Comparison of ENCODE assay signal across 23 mouse cellular contexts in the genomic region with DNA sequence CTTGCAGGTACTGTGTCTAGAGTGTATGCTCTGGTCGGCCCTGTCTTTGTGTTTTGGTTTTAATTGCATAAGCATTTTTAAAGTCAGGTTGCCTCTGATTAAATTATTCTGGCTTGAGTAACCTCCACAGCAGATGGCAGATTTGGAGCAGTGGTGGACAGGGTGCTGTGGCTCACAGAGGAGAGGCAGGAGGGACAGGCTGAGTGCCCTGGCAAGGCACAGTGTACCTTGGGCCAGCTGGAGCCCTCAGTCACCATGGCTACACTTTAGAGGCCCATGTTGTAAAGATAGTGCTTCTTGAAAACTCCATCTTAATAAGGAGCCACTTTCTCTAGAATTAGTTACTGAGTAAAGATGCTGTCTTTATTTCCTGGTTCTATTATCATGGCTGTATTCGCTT. TPM values are rescaled to one million over a fixed set of nuclear protein-coding genes. Genes with fewer than 3 reads are reported as not detected.
DNase-seq lines count a peak whose midpoint lies in the region; ATAC-seq and TF ChIP-seq lines count a peak whose summit lies in the region.
"Had no signal": no experiment of that assay in that cellular context is flagged by ENCODE, and none has a peak within 500 bp of the region (broad histone marks: within the 10 kb centered on the region; RNA-seq: fewer than 3 reads in every experiment).

No protein-coding gene starts in this region.

- TF ChIP-seq CTCF in layer of hippocampus, adult 2 months (conservative IDR thresholded peaks at IDR 0.05), result no peak

- no peaks in the 10 kb centered on the region for H3K4me1 ChIP-seq in heart, embryonic 10.5 days

- peaks cover 8% of the 10 kb centered on the region for H3K36me3 ChIP-seq in heart, embryonic 10.5 days

- no peak for DNase-seq in cerebellum, postnatal 4 days (ENCODE audit: low spot score in 2 of 2)
- no peak for DNase-seq in layer of hippocampus, adult 2 months (ENCODE audit: low spot score in 2 of 2)
- DNase-seq in layer of hippocampus, adult 8-10 months (ENCODE audit: low spot score in 2 of 2), result no peak
- DNase-seq in cerebellum, adult 11-12 months, result peak; percentile 91
- peak; percentile 78 to 82 for DNase-seq in cerebellum, postnatal 25 days
- DNase-seq in heart, embryonic 10.5 days (ENCODE audit: low spot score), result no peak
- DNase-seq in kidney, postnatal 14 days, result no peak
- DNase-seq: gastrocnemius, postnatal 14 days; heart, postnatal 14 days; kidney, adult 9 months; kidney, postnatal 4 days; lung, adult 18-20 months; right cerebral cortex, adult 18-20 months; thymus, adult 18-20 months had no signal

- ATAC-seq in cerebellum, adult (ENCODE audit: insufficient number of reproducible peaks, low FRiP score, low TSS enrichment), result peak; percentile 96
- ATAC-seq: CD4-positive, CD25-positive, alpha-beta regulatory T cell, adult 4 months had no signal

- no peaks in the 10 kb centered on the region for H3K9me3 ChIP-seq in heart, embryonic 10.5 days
- H3K9me3 ChIP-seq: embryonic facial prominence, embryonic 10.5 days; neural tube, embryonic 13.5 days had no signal

- 76% methylated on average over 2 of the region's 2 CpGs for WGBS in heart, embryonic 10.5 days

- no peaks in the 10 kb centered on the region for H3K27me3 ChIP-seq in heart, embryonic 10.5 days (ENCODE audit: insufficient read depth, poor library complexity, severe bottlenecking)
- H3K27me3 ChIP-seq: neural tube, embryonic 13.5 days had no signal

- H3K27ac ChIP-seq in layer of hippocampus, adult 2 months, result peak overlapping the region; percentile 15; the same call in 1 of the 2 replicates
- H3K27ac ChIP-seq in heart, embryonic 10.5 days, result no peak overlapping the region
- H3K27ac ChIP-seq: embryonic facial prominence, embryonic 10.5 days; macrophage; neural tube, embryonic 13.5 days had no signal

- no peak overlapping the region for H3K4me3 ChIP-seq in layer of hippocampus, adult 2 months
- no peak overlapping the region for H3K4me3 ChIP-seq in heart, embryonic 10.5 days
- H3K4me3 ChIP-seq: embryonic facial prominence, embryonic 10.5 days; neural tube, embryonic 13.5 days had no signal

RNA-seq across cellular contexts. Expression of a gene that starts 11.4 kb away (rescaled TPM):
- total RNA-seq in layer of hippocampus, adult 2 months (2021), result under 1 TPM; 0.31 to 0.37 TPM
- under 1 TPM in 3 of 4 experiments, not detected in 1; 0.21 to 0.39 (median 0.38) TPM for total RNA-seq in layer of hippocampus, adult 8-10 months (2022)
- 0.24 and 0.25 TPM in 2 replicates for polyA plus RNA-seq in heart, embryonic 10.5 days (2016; fragmentation: Nextera tagmentation; extraction: Ambion mirVana)
- total RNA-seq: adrenal gland, postnatal 4 days; gastrocnemius, postnatal 14 days had no signal
- polyA plus RNA-seq: liver, adult 2 months; small intestine, adult 2 months had no signal

RNA-seq across cellular contexts. Expression of a gene that starts 38.5 kb away (rescaled TPM):
- total RNA-seq in layer of hippocampus, adult 2 months (2021), result 1 to 10 TPM; 1.0 TPM
- total RNA-seq in layer of hippocampus, adult 8-10 months (2022), result 1 to 10 TPM in 2 of 4 experiments, under 1 TPM in 2; 0.61 to 1.2 (median 1.0) TPM
- polyA plus RNA-seq in heart, embryonic 10.5 days (2016; fragmentation: Nextera tagmentation; extraction: Ambion mirVana), result 0.04 and 0.06 TPM in 2 replicates
- total RNA-seq: gastrocnemius, postnatal 14 days; heart, postnatal 14 days had no signal
- polyA plus RNA-seq: G1E; liver, adult 2 months; macrophage; small intestine, adult 2 months had no signal

RNA-seq across cellular contexts. Expression of a gene that starts 58.2 kb away (rescaled TPM):
- total RNA-seq in layer of hippocampus, adult 2 months (2021), result 100 to 1,000 TPM; 105 to 114 TPM
- 100 to 1,000 TPM; 105 to 118 (median 108) TPM for total RNA-seq in layer of hippocampus, adult 8-10 months (2022)
- 3.2 and 3.4 TPM in 2 replicates for polyA plus RNA-seq in heart, embryonic 10.5 days (2016; fragmentation: Nextera tagmentation; extraction: Ambion mirVana)

Comparison
In these comparisons a context has a peak if more than half of its experiments do, and no peak if none do; other contexts are left out.
1. DNase-seq: peak in cerebellum, adult 11-12 months (single experiment) and cerebellum, postnatal 25 days (2 of 2); none in cerebellum, postnatal 4 days (0 of 2), layer of hippocampus, adult 2 months (0 of 2), layer of hippocampus, adult 8-10 months (0 of 2), heart, embryonic 10.5 days (single experiment) and kidney, postnatal 14 days (single experiment).